Mouse (Mus musculus) thymus, postnatal 10 days (tissue): ENCODE data around the gene Fubp1.

Experiments used
- DNase-seq, 2 experiments: peaks; one replicate each; pipeline ENCODE4 v3.0.0; 2021; ENCODE audit warnings: low spot score in 2 of 2

Fubp1 gene

DNA sequence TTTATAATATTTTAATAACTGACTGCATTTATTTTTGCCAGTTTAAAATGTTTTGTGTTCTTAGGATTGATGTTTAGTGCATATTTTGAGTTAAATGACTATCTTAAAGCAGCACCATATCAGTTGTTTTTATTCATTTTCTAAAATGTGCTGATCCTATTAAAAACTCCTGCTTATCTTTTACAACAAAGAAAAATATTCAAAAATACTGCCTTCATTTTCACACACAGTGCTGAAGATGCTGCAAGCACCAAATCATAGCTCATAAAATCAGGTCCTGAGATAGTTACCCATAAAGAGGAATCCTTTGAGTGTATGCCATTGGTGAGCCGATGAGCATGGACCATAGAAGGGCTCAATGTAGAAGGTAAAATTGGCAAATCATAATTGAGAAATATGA is 25.0 kb downstream of the Fubp1 start:
- no peak for DNase-seq

DNA sequence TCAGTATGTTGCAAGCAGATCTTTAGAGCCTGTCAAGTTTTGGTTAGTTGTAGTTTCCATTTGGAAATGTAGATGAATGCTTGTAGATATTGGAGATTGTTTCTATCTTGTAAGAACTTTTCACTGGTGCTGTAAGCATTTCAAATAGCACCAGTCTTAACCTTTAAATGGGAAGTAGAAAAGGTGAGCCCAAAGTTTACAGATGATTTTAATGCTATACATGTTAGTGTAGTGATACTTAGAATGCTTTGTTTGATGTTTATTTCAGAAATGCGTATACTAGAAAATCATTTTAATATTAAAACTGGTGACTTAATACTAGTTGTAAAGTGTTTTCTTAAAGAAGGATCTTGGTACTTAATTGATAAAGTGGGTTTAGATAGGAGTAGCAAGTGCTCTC is 25.6 kb downstream of the Fubp1 start:
- DNase-seq: no peak

DNA sequence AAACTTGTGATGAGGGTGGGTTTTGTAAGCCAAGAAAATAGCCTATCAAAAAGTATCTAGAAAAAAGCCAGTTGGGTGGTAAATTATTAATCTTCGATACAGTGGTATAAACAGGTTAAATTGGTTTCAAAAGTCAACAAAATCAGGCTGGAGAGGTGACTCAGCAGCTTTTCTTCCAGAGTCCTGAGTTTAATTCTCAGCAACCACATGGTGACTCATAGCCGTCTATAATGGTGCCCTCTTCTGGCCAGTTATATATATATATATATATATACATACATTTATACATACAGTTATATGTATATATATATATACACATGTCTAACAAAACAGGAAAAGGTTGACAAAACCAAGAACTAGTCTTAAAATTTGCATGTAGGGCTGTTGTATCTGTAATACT is 28.6 kb downstream of the Fubp1 start:
- peak in 1 of 2 experiments; percentile 39 for DNase-seq

DNA sequence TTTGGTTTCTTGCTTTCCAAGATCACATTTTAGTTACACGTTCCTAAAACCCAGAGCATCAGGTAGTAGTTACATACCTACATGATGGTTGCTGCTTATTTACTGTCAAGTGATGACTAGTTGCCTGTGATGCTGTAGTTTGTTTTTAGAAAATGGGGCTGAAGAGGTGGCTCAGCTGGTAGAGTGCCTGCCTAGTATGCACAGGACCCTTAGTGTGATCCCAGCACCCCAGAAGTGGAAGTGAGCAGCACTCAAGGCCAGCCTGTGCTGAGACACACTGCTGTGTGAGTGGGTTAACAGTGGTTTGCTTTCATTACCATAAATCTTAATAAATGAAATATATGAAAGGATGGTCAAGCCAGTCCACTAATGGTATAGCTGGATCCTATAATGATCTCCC is 29.4 kb downstream of the Fubp1 start:
- no peak for DNase-seq

DNA sequence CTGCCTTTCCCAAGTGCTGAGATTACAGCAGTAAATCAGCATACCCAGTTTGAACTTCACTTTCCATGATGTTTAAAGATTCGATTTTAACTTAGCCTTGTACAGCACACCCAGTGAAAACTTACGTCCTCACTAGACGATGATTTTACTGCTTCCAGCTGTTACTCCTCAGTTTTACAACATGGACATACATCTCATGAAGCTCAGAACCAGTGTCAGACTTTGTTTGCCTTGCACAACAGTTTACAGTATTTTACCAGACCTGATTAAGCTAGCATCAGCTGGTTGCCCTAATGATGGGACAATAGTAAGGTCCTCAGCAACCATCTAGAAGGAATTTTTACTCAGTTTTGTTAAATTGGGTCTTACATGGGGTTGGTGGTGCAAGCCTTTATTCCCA is 30.9 kb downstream of the Fubp1 start:
- no peak for DNase-seq

DNA sequence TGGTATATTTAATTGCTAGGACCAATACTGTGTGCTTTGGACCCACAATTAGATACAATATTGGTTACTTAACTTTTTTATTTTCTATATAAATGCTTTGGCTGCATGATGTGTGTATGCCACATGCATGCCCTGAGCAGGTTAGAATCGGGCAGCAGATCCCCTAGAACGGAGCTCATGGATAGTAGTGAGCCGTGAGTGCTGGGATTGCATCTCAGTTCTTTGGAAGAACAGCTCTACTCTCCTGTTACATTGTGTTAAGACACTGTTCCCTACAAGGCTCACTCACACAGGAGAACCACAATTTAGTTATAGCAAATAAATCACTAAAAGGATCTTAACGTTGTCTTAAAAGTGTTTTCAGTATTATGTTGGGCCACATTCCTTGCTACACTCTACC is 33.1 kb downstream of the Fubp1 start:
- DNase-seq: no peak

DNA sequence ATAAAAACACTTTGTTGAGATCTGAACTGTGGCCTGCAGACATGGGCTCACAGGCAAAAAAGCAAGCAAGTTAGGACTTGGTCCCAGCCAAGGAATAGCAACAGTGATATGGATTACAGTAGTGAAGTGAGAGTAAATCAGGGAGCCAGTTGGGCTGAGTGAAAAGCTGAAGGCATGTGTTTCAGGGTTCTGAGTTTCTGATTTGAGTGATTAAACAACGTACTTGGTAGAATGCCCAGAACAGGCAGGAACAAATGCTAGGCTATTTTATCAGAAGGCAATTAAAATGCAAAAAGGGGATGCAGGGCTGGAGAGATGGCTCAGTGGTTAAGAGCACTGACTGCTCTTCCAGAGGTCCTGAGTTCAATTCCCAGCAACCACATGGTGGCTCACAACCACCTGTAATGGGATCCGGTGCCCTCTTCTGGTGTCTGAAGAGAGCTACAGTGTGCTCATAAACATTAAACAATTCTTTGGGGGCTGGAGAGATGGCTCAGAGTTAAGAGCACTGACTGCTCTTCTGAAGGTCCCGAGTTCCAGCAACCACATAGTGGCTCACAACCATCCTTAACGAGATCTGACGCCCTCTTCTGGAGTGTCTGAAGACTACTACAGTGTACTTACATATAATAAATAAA is 35.2 kb downstream of the Fubp1 start:
- no peak for DNase-seq

DNA sequence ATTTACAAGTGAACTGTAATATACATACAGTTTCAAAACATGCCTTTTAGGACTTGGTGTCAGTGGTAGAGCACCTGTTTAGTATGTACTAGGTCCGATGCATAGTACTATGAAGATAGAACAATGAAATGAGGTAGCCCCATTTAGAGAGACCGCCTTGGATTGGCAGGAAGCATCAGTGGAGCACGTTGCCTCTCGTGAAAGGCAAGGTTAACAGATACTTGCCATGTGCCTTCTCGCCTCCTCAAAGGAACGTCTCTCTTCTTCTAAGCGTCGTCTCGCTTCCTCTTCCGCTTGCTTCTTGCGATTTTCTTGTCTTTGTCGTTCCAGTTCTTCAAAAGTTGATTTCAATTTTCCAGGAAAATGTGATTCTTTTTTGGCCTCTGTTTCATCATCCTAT is 37.5 kb downstream of the Fubp1 start:
- DNase-seq: no peak

DNA sequence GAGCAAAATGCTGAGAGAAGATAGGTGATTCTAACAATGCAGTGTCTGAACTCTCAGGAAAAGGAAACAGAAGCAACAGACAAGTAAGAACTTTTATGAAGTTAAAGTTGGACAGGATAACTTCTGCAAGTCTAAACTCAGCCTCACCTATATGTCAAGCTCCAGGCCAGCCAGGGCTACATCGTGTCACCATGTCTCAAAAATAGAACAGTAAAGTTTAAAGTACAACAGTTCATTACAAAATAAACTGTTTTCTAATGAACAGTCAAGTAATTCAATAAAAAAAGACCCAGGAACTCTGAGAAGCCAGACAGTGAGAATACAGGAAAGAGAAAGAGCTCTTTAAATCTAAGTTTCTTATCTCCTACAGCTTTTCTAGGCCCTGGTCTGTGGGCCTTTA is 40.3 kb downstream of the Fubp1 start:
- DNase-seq: no peak

DNA sequence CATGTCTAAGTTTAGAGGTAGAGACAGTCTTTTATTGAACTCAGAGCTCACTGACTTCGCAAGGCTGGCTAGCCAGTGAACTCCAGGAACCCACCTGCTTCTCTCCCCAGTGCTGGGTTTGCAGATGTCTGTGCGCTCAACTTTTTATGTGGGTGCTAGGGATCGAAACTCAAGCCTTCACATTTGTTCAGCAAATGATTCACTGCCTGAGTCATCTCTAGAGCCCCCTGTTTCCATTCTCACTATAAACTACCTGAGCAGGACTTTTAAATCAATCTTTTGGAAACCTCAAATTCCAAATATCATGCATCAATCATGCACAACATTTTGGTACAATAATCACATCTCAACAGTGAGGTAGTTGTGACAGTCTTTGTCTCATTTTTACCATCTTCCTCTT is 47.3 kb downstream of the Fubp1 start:
- no peak for DNase-seq

DNA sequence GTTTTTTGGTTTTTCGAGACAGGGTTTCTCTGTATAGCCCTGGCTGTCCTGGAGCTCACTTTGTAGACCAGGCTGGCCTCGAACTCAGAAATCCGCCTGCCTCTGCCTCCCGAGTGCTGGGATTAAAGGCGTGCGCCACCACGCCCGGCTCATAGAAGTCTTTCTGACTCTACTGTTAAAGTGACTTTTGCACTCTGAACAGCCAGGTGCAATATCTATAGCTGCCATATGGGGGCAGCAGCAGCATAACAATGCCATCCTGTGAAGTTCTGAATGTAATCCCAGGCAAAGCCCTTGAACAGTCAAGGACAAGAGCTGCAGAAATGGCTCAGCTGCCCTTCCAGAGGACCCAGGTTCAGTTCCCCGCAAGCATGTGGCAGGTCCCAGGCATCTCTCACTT is 49.2 kb downstream of the Fubp1 start:
- DNase-seq: peak; percentile 25 to 64

DNA sequence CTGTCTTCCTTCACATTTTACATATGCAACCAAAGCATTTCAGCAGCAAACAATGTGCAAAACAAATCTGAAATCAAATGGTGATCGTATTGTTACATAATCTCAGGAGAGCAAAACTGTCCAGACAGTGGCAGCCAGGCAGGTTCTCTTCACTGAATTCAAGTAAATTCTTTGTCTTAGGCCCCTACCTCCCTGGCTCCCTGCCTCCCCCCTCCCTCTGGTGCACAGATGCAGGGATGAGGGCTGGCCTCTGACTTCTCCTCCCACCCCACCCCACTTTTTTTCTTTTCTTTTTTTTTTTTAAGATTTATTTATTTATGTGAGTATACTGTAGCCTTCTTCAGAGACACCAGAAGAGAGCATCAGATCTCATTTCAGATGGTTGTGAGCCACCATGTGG is 50.1 kb downstream of the Fubp1 start:
- no peak for DNase-seq

DNA sequence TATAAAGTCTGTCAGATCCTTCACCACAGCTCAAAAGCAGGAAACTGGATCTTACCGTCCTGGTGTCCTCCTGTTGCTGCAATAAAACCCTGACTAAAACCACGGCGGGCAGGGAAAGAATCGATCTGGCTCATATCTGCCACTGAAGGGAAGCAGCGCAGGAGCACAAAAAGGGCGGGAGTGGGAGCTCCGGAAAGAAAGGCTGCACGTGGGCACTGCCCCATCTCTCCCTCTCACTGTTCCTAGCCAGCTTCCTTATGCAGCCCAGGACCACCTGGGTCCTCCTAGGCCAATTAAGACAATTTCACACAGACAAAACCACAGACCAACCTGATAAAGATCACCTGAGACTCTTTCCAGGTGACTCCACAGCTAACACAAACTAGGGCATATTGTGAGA is 51.2 kb downstream of the Fubp1 start:
- no peak for DNase-seq

DNA sequence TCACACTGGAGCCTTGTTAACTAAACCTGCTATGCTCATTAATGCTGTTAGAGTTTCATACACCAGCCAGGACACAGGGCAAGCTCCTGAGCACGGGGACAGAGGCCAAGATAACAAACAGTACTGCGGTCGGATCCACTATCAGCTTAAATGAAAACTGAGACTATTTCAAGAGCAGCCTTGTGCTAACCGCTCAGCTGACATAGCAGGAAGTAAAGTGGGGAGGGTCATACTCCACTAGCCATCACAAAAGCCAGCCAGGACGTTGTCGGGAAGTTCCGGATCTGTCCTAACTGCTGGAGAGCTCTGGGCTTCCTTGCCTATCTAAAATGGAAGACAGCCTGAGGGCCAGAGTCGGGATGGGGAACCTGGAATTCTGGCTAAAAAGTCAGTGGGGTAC is 51.7 kb downstream of the Fubp1 start:
- DNase-seq: no peak

DNA sequence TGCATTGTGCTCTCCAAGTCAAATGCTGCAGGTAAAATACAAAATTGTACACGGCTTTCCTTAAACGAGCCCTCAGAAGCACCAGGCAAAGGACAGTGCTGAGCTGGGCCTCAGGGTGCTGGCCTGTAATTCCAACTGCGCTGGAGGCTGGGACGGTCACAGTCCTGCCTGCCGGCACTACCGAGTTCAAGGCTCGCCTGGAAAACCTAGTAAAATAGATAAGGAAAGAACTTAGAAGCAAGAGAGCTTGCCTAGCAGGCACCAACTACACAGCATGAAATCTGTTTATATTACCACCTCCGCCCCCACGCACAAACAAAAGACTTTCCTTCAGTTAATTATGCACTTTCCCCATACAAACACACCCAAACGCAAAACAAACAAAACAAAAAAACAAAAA is 54.2 kb downstream of the Fubp1 start:
- DNase-seq: no peak

DNA sequence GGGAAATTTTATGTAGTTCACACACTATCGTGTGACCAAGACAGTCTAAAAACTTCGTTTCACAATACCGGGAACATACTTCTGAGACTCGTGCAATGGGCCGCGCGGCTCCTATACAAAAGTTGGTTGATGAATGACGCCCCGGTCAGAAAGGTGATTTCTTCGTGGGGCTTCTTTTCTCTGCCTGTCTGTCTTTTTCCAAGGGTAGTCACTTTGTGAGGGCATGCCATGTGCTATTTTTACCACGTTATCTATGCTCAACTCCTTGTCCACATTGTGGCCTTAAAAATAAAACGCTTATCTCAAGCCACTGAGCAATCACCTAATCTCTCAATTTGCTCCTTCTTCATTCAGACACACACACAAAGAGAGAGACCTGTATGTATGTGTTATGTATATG is 54.6 kb downstream of the Fubp1 start:
- no peak for DNase-seq

DNA sequence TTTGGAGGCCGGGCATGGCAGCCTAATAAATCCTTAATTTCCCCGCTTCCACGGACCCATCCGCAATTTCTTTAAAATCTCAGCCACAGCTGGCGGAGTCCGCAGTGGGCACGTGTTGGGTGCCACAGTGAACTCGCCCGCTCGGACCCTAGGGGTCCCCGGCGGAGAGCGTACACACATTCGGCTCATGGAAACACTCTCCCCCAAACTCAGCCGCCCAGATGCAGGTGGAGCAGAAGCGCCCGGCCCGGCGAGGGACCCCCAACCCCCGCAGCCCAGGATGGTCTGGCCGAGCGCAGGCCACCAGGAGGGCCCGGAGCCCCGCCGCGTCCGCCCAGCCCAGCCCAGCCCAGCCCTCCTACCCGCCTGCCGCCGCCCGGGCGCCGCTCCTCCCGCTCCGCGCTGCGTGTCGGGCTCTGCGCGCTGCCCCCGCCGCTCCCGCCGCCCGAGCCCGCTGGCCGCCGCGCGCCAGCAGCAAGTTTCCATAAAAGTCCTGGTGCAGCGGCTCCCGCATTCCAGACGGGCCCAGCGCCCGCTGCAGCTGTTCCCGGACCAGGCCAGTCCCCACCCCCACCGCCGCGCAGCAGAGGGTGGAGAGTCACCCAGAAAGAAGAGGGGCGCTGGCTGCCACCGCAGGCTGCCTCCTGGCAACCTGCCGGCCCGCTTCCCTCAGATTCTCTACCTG is 55.3 kb downstream of the Fubp1 start:
- no peak for DNase-seq

DNA sequence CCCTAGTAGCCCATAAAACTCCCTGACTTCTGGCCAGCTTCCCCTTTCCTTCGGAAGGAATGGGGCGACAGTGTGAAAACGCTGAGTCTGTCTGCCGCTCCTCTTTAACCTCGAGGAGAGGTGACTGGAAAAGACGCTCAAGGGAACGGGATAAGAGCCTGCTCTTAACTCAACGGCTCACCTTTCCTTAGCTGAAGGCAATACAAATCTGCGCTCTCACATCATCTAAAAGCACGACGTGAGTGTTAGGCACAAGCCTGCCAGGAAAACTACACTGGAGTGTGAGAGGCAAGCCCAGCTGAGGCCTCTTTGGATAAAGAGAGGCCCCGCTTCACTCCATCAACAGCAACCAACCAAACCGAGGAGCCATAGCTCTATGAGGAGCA is 55.8 kb downstream of the Fubp1 start, which contains the start of gene Nexn:
Gene Nexn (minus strand): TSS at position 315 of the 386 bp plus-strand sequence.
- no peak for DNase-seq

DNA sequence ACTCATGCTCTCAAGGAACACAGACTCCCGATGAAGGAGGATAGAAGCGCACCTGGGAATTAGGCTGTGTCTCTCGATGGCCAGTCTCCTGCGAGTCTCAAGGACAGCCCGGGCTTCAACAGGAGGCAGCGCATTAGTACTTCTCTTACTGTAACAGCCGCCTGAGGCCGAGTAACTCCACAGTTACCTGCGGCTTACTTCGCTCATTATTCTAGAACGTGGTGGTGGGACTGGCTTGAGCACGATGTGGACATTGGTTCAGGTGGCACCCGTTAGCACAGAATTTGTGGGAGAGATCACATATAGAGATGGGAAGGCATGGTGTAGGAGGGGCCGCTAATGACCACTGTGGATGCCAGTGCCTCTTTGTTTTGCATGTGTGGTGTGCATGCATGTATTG is 57.9 kb downstream of the Fubp1 start:
- DNase-seq: no peak

DNA sequence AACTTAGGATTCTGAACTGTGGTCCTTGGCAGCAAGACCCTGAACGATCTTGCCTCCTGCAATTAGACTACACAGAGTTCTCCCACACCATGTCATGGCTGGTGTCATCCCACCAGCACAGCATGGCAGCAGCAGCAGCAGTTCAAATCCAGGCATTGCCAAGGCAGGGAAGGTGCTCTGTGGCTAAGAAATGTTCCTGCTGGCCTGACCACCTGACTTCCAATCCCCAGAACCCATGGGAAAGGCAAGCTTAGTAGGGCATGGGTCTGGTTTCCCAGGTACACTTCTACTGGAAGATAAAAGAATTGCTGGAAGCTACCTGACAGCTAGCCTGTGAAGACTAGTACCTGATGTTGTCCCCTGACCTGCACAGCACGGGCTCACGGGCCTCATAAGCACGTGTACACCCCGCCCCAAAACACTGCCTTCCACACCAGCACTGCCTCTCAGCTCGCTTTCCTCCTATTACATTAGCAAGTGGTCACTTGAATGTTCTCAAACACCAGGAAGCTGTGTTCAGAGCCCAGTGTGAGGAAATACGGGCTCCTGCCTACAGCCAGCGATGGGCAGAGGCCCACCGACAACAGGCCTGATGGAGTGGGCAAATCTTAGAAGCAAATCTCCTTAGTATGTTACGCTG is 61.0 kb downstream of the Fubp1 start:
- no peak for DNase-seq

DNA sequence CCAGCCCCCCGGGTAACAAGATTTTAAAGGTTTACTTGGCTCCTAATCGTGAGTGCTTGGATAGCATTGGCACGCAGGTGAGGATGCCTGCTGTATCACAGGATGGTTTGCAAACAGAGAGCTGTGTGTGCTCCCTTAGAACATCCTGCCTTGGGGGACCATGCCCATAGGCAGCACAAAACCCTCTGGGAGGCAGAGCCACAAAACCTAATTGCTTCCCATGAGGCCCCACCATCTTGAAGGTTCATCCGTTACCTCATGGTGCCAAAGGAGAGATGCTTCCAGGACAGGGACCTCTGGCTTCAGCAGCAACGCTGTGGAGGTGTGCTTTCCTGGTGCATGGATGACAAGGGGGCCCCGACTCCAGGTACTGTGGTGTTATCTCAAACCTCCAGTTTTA is 61.7 kb downstream of the Fubp1 start:
- DNase-seq: no peak

DNA sequence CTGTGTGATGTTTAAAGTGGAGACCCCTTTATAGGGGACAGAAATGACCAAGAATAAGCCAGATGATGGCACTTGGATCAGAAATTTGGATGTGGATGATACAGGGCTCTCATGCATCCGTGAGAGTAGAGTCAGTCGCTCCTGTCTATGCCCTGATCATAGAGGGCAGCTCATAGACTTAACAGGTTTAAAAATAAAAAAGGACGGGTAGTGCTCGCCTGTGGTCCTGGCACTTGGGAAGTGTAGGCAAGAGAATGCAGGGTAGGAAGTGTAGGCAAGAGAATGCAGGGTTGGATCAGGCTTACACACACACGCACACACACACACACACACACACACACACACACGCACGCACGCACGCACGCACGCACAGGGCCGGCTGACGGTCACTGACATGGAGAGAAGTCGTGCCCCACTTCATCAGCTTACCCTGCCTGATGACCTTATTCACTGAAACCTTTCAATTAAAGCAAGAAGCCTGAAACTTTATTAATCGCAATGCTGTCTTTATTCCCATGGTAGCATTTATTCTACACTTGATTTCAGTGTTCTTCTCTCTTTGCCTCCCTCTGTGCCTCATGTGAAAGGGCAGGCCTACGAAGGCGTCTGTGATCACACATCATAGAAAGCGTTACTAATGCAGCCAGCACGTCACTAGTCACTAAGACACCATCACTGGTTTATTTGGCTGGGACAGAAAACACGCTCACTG is 62.9 kb downstream of the Fubp1 start:
- DNase-seq: no peak

DNA sequence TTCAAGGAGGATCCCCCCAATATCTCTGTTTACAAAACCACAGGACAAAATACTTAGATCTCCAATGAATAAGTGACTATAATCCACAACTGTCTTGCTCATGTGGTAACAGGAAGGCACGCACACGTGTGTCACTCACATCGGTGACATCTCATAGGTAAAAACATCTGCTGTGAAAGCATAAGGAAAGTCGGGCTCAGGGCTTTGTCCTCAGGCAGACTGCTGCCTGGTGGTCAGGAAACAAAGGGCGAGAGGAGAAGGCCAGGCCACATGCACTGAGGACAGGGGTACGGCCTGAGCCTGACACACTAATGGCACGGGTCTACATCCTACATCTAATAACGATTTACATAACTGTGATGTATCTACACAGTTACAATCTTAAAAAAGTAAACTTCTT is 64.8 kb downstream of the Fubp1 start:
- no peak for DNase-seq
